8 mouse cellular contexts compared by ENCODE assay signal in the genomic region with DNA sequence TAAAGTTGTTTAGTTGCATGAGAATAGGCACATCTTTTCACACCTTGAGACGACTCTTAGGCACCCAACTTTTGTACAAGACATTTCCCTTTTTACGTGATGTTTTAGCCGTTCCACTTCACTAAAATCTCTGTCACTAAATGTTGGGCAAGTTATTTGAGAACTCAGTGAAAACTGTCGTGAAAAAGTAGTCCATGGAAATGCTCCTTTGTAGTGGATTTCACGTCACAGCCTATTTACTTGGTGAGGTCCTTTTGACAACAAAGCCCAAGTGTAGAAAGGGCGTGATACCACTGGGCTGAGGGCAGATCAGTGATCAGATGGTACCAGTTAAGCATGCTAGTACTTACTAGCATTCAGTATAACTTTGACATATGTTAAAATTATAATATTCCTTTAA. TPM values are rescaled to one million over a fixed set of nuclear protein-coding genes. Genes with fewer than 3 reads are reported as not detected.
DNase-seq lines count a peak whose midpoint lies in the region; ATAC-seq and TF ChIP-seq lines count a peak whose summit lies in the region.

No protein-coding gene starts in this region.

- no peak for DNase-seq in left cerebral cortex, adult 2 months (ENCODE audit: extremely low spot score in 1 of 2, low spot score in 2 of 2)
- DNase-seq in left cerebral cortex, postnatal 25 days (ENCODE audit: low spot score in 2 of 2), result no peak
- peak; percentile 55 for DNase-seq in embryonic facial prominence, embryonic 11.5 days (ENCODE audit: low spot score)
- no peak for DNase-seq in left cerebral cortex, adult 9 months (ENCODE audit: low spot score in 2 of 2)
- DNase-seq in adrenal gland, postnatal 4 days (ENCODE audit: low spot score in 2 of 2), result no peak
- no peak for DNase-seq in adrenal gland, postnatal 25 days

- no peaks in the 10 kb centered on the region for H3K9me3 ChIP-seq in embryonic facial prominence, embryonic 11.5 days (replicated peaks; ENCODE audit: control insufficient read depth, low read length)
- no peaks in the 10 kb centered on the region for H3K9me3 ChIP-seq in intestine, embryonic 15.5 days
- no peaks in the 10 kb centered on the region for H3K9me3 ChIP-seq in neural tube, embryonic 14.5 days (ENCODE audit: control insufficient read depth, low read length)

- H3K4me3 ChIP-seq in left cerebral cortex, adult 2 months, result peak overlapping the region; percentile 95
- H3K4me3 ChIP-seq in embryonic facial prominence, embryonic 11.5 days (ENCODE audit: low read depth, low read length), result peak overlapping the region; percentile 96
- peak overlapping the region; percentile 97 for H3K4me3 ChIP-seq in intestine, embryonic 15.5 days (replicated peaks)
- peak overlapping the region; percentile 92 for H3K4me3 ChIP-seq in neural tube, embryonic 14.5 days (ENCODE audit: low read depth, low read length)

- H3K9ac ChIP-seq in embryonic facial prominence, embryonic 11.5 days (replicated peaks; ENCODE audit: low read length), result peak overlapping the region; percentile 96
- peak overlapping the region; percentile 95; the same call in 1 of the 2 replicates for H3K9ac ChIP-seq in intestine, embryonic 15.5 days
- H3K9ac ChIP-seq in neural tube, embryonic 14.5 days (replicated peaks; ENCODE audit: low read depth, low read length), result peak overlapping the region; percentile 92; the same call in 1 of the 2 replicates

- no peak for ATAC-seq in embryonic facial prominence, embryonic 11.5 days (replicated peaks; ENCODE audit: insufficient number of reproducible peaks, low FRiP score, low TSS enrichment, low read depth)
- no peak for ATAC-seq in intestine, embryonic 15.5 days
- ATAC-seq in neural tube, embryonic 14.5 days (ENCODE audit: low read depth), result no peak

- no peak for TF ChIP-seq CTCF in left cerebral cortex, adult 2 months (IDR thresholded peaks at IDR 0.05)

- peak overlapping the region; percentile 79 for H3K4me2 ChIP-seq in embryonic facial prominence, embryonic 11.5 days (ENCODE audit: low read depth, low read length)
- H3K4me2 ChIP-seq in intestine, embryonic 15.5 days (replicated peaks), result peak overlapping the region; percentile 92
- H3K4me2 ChIP-seq in neural tube, embryonic 14.5 days (ENCODE audit: low read depth, low read length), result peak overlapping the region; percentile 86

- H3K27me3 ChIP-seq in embryonic facial prominence, embryonic 11.5 days (ENCODE audit: control insufficient read depth, insufficient read depth, low read length), result no peaks in the 10 kb centered on the region
- H3K27me3 ChIP-seq in intestine, embryonic 15.5 days (replicated peaks), result no peaks in the 10 kb centered on the region
- H3K27me3 ChIP-seq in neural tube, embryonic 14.5 days (ENCODE audit: control insufficient read depth, insufficient read depth, low read length), result no peaks in the 10 kb centered on the region

- intact Hi-C loops in left cerebral cortex, adult 2 months (cut with DNase I), result loop anchor here (5.0 kb wide), 1 partner anchor 61 kb away; no protein-coding TSS in a partner anchor
- intact Hi-C loops in left cerebral cortex, postnatal 25 days (cut with DNase I), result loop anchor here (5.0 kb wide), 1 partner anchor 61 kb away; no protein-coding TSS in a partner anchor

- H3K4me1 ChIP-seq in embryonic facial prominence, embryonic 11.5 days (ENCODE audit: control insufficient read depth, insufficient read depth, low read length), result 0 out of 2 replicates have a peak, but pooled peaks cover 2% of the 10 kb centered on the region
- H3K4me1 ChIP-seq in intestine, embryonic 15.5 days (replicated peaks), result peaks cover 5% of the 10 kb centered on the region; the same call in 1 of the 2 replicates
- peaks cover 9% of the 10 kb centered on the region for H3K4me1 ChIP-seq in neural tube, embryonic 14.5 days (ENCODE audit: control insufficient read depth, insufficient read depth, low read length)

- no peak overlapping the region for H3K27ac ChIP-seq in left cerebral cortex, adult 2 months
- no peak overlapping the region for H3K27ac ChIP-seq in embryonic facial prominence, embryonic 11.5 days (replicated peaks; ENCODE audit: low read depth, low read length)
- no peak overlapping the region for H3K27ac ChIP-seq in intestine, embryonic 15.5 days
- H3K27ac ChIP-seq in neural tube, embryonic 14.5 days (ENCODE audit: low read depth, low read length), result no peak overlapping the region

- WGBS in embryonic facial prominence, embryonic 11.5 days, result 16% methylated on average over 6 of the region's 6 CpGs
- 16% methylated on average over 6 of the region's 6 CpGs for WGBS in intestine, embryonic 15.5 days
- 12% methylated on average over 6 of the region's 6 CpGs for WGBS in neural tube, embryonic 14.5 days

- H3K36me3 ChIP-seq in embryonic facial prominence, embryonic 11.5 days (replicated peaks; ENCODE audit: control insufficient read depth, insufficient read depth, low read depth, low read length), result no peaks in the 10 kb centered on the region
- no peaks in the 10 kb centered on the region for H3K36me3 ChIP-seq in intestine, embryonic 15.5 days
- no peaks in the 10 kb centered on the region for H3K36me3 ChIP-seq in neural tube, embryonic 14.5 days (ENCODE audit: control insufficient read depth, insufficient read depth, low read length)

RNA-seq across cellular contexts. Expression of gene Ubtd2, which starts 1.2 kb away (rescaled TPM):
- total RNA-seq in left cerebral cortex, adult 2 months (2021), result 10 to 100 TPM; 53.9 to 57.3 TPM
- total RNA-seq in left cerebral cortex, postnatal 25 days (2021), result 10 to 100 TPM; 52.9 to 65.0 TPM
- 99.8 and 104 TPM in 2 replicates for polyA plus RNA-seq in embryonic facial prominence, embryonic 11.5 days (2014; fragmentation: Nextera tagmentation; extraction: Ambion mirVana)
- 29.4 and 34.0 TPM in 2 replicates for polyA plus RNA-seq in intestine, embryonic 15.5 days (2015; fragmentation: Nextera tagmentation; extraction: Ambion mirVana)
- 52.5 and 55.5 TPM in 2 replicates for polyA plus RNA-seq in neural tube, embryonic 14.5 days (2014; fragmentation: Nextera tagmentation; extraction: Ambion mirVana)
- total RNA-seq in adrenal gland, postnatal 4 days (2021), result 10 to 100 TPM; 26.1 to 30.9 TPM
- total RNA-seq in adrenal gland, postnatal 25 days (2021), result 15.3 and 16.2 TPM in 2 replicates
